Mouse (Mus musculus) right cerebral cortex, postnatal 10 days (tissue): ENCODE measurements at regions not wholly inside any gene's neighbourhood (a gene's known extent, or its start where the extent isn't known, plus 50 kb on each side); places are given as distances from the start of the nearest gene placed in this dataset.

Source experiments
- DNase-seq, 2 experiments: peaks; one replicate each; pipeline ENCODE4 v3.0.0; 2021; ENCODE audit warnings: low spot score in 2 of 2

- DNase-seq, result no peak
These were observed 466.8 kb upstream of the Adamts5 start for GRCm38 (mm10) chr16:86368449-86368848.

DNA sequence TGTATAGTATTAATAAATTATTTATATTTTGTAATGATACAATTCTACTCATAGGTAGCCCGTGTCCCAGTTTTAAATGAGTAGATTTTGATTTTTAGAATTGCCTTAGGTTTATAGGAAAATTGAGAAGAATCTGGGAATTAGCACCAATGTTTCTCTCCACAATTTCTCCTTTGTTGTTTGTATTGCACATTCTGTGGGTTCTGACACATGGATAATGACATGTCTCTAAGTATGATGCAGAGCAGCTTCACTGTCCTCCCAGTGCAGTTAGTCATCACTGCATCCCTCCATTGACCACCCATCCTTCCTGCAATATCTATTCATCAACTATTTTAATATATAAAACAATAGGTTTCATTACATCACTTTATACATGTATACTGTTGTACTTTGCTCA lies 464.6 kb upstream of the Adamts5 start:
- no peak for DNase-seq

GRCm38 (mm10) chr16:86361099-86361498 lies 459.5 kb upstream of the Adamts5 start:
- no peak for DNase-seq

DNA sequence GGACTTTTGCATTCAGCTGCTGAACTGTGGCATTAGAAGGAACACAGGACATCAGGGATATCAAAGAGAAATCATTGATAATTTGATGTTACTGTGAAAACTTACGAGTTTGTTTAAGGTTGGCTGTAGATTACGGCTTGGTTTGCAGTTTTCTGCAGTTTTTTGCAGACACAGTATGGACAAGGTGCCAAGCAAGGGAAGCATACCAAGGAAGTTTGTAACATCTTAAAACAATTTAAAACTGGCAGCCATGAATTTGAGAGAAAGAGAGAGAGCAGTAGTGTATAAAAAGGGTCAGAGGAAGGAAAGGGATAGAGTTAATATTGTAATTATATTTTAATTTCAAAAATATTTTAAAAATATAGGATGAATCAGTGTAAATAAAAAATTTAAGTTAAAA lies 453.4 kb upstream of the Adamts5 start:
- DNase-seq, result no peak

GRCm38 (mm10) chr16:86347753-86348152 lies 446.1 kb upstream of the Adamts5 start:
- no peak for DNase-seq

DNA sequence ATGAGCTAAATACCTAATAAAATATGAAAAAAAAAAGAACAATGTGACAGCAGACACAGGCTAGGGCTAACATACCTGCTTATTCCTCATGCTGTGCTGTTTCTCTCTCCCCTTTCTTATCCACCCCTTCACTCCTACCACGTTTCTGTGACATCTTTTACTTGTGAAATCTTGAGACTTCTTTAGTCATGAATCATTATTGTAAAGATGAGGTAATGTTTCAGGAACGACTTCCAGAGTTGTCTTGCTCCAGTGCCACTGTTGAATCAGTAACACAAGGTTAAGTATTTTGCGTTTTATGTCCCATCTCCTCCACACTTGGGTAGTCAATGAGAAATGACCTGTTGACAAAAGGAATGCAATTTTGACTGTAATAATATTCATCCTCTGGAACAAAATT lies 445.3 kb upstream of the Adamts5 start:
- no peak for DNase-seq

- no peak for DNase-seq
These were observed 438.7 kb upstream of the Adamts5 start for GRCm38 (mm10) chr16:86340311-86340710.

DNA sequence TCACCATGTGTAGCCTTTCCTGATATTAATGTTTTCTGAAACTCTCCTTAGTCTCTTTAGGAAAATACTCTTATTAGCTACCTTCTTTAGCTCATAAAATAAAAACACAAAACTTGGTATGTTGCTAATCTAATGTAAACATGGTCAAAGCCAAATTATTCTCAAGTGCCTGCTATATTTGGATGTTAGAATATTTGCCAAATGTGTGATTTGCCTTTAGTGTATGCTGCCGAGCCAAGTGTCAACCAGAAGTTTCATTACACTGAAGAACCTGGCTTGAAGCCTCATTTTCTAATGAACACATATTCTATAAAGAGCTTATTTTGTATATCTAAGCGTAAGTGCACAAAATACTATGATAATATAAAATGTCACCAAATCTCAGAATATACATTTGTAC lies 423.8 kb upstream of the Adamts5 start:
- DNase-seq, result no peak

DNA sequence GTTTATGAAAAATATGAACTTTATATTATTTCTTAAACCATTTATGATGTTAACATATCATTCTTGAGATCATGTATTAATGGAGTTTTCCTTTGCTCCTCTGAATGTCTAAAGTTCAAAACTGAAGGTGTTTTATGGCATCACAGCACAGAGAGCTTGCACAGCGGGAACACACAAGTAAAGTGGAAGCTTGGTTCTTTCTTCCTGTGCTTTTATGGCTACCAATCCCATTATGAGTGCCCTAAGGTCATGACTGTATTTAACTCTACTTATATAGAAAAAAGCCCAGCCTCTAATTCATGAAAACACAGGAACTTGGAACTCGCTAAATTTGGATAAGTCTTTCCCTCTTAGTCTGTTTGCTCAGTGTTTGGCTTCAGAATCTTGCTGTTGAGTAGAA lies 417.3 kb upstream of the Adamts5 start:
- no peak for DNase-seq

DNA sequence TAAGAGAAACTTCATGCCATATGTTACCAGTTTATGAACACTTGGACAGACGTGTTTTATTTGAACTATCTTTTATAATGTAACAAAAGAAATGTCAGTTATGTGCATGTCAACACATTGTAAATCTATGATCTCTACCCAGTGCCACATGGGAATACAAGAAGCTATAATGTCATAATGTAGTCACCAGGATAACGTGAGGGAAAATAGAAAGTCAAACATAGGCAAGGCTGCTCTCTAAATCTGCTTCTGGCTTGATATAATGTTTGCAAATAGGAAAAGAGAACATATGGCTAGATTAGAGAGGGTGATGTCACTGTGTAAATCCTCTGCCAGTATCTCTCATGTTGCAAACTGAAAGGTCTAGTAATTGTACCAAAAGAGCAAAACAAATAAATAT lies 408.1 kb upstream of the Adamts5 start:
- DNase-seq, result no peak

GRCm38 (mm10) chr16:86303869-86304268 lies 402.2 kb upstream of the Adamts5 start:
- DNase-seq, result no peak

- no peak for DNase-seq
These were observed 401.0 kb upstream of the Adamts5 start for GRCm38 (mm10) chr16:86302451-86303145.

GRCm38 (mm10) chr16:86294436-86294835 lies 392.8 kb upstream of the Adamts5 start:
- DNase-seq, result no peak

DNA sequence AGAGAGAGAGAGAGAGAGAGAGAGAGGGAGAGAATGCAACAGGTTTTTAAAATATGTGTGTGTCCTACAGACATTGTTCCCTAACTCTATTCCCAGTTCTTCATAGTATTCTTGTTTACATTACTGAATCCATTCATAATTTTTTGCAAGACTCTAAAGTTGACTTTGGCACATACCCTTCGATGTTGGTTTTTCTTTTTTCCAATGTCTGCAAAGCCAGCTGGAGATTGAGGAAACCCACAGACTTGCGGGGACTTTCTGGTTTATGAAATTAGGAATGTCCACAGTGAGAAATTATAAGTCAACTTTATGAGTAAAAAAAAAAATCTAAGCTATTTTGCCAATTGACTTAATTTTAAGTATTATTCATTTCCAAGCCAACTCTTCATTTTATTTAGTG lies 379.7 kb upstream of the Adamts5 start:
- no peak for DNase-seq

DNA sequence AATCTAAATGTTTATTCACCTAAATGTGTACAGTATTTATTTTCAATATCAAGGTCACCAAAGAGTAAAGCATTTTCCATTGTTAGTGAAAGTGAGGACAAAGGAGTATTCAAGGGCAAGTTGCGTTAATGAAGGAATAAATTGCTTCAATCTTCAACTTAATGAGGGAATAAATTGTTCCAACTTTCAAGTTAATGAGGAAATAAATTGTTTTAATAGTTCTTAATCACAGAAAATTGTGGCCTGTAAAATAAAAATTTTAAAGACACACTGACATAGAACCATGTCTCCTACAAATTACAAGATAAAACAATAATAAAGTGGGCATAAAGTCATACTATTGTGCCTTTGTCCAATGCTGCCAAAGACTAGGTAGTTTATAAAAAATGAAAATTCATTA lies 375.4 kb upstream of the Adamts5 start:
- no peak for DNase-seq

- DNase-seq, result no peak
These were observed 360.0 kb upstream of the Adamts5 start for GRCm38 (mm10) chr16:86261612-86262011.

DNA sequence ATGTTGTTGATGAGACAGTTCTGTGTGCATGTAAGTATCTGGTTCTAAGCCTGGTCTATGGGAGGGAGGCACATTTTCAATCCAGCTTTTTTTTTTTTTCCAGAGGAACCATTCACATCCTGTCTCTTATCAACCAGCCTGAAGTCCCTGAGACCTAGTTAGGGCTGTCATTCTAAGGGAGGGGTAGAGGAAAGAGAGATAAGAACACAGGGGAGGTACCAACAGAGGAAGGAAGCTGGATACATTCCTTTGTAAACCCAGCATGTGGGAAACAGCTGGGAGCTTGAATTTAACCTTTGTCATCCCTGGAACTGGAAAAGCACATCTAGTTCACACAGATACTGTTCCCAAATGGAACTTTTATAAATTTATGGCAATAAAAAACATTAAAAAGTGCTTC lies 351.0 kb upstream of the Adamts5 start:
- no peak for DNase-seq

DNA sequence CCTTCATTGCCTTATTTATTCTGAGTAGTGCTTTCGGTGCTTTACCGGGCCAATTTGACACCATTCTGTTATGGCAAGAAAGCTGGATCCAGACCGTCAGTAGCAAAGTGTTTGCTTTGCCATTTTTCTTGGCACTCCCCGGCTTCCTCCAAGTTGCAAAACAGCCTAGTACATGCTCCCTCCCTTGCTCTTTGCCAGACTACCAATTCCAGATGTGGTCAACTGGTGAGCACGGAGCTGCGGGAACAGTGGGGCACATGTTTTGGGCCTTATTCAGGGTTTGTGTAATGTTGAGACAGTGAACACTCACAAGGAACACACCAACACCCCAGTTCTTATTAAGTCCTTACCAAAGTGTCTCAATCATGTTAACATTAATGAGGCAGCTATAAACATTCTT lies 348.4 kb upstream of the Adamts5 start:
- no peak for DNase-seq

GRCm38 (mm10) chr16:86244191-86244590 lies 342.6 kb upstream of the Adamts5 start:
- DNase-seq, result no peak

GRCm38 (mm10) chr16:86242766-86243510 lies 341.3 kb upstream of the Adamts5 start:
- no peak for DNase-seq

- no peak for DNase-seq
These were observed 321.4 kb upstream of the Adamts5 start for GRCm38 (mm10) chr16:86222997-86223396.

DNA sequence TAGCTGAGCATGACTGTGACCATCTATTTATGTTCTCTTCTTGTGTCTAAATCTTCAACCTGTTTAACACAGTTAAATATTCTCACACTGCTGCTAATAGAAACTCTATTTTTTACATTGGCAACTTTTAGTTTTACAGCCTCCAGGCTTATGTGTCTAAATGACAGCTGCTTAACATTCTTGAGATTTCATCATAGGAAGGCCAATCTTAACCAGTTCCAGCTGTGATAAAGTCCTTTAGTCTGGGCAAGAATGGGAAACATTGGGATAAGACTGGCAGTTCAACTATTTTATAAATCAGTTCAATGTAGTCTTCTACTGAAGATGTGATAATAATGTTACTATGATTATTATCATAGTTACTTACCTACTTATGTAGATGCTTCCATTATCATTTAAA lies 308.9 kb upstream of the Adamts5 start:
- no peak for DNase-seq

GRCm38 (mm10) chr16:86209319-86209718 lies 307.7 kb upstream of the Adamts5 start:
- DNase-seq, result no peak

GRCm38 (mm10) chr16:86189874-86190273 lies 288.2 kb upstream of the Adamts5 start:
- DNase-seq, result no peak
